ENCODE assay signal across 12 mouse cellular contexts in the genomic region with DNA sequence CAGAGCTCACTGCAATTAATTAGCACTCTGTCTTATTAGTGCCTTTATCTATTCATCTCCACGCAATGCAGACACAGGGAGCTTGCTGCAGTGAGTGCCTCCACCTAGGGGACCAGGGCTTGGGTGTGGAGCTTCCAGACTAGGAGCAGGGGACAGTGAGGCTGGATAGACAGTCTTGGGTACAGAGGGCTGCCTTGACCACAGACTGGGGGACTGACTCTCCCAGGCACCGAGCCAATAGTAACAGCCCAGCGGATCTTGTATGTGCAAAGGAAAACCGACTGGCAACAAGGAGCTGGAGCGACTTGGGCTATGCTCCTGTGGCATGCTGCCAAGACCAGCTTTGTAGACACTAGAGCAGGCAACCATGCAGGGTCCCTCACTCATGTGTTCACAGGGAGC.
A peak's percentile ranks its signal among the peaks of the same experiment; 100 is the strongest.
DNase-seq lines count a peak whose midpoint lies in the region; ATAC-seq and TF ChIP-seq lines count a peak whose summit lies in the region.
"Had no signal": no experiment of that assay in that cellular context is flagged by ENCODE, and none has a peak within 500 bp of the region (broad histone marks: within the 10 kb centered on the region; RNA-seq: fewer than 3 reads in every experiment).

No protein-coding gene starts in this region.

- H3K27ac ChIP-seq in cerebellum, adult 2 months (ENCODE audit: insufficient read depth, low read length): no peak overlapping the region
- H3K27ac ChIP-seq in lung, embryonic 14.5 days (ENCODE audit: low read depth): no peak overlapping the region
- H3K27ac ChIP-seq in heart, adult 2 months: no peak overlapping the region
- H3K27ac ChIP-seq: liver, embryonic 13.5 days had no signal

- no peaks in the 10 kb centered on the region for H3K79me2 ChIP-seq in heart, adult 2 months (replicated peaks; ENCODE audit: control insufficient read depth, insufficient read depth, low read length)

- DNase-seq in cerebellum, adult 2 months: peak; percentile 52 to 54
- no peak for DNase-seq in cerebellum, adult 11 months
- DNase-seq in lung, embryonic 14.5 days: peak; percentile 91
- no peak for DNase-seq in lung, adult 2 months
- peak; percentile 39 for DNase-seq in brain, adult 2 months (ENCODE audit: low read depth, low spot score)
- DNase-seq in lung, postnatal 10 days: peak; percentile 69
- no peak for DNase-seq in embryo, embryonic 10 days (ENCODE audit: low spot score)
- DNase-seq in heart, adult 2 months: no peak
- DNase-seq: heart, adult 18-20 months; layer of hippocampus, adult 9-11 months; liver, embryonic 13.5 days had no signal

- no peak for TF ChIP-seq POLR2A in cerebellum, adult 2 months (IDR thresholded peaks at IDR 0.05; ENCODE audit: borderline replicate concordance, insufficient read depth, low read length)
- TF ChIP-seq POLR2A in lung, adult 2 months (IDR thresholded peaks at IDR 0.05; ENCODE audit: borderline replicate concordance, extremely low read depth, low read depth, low read length): no peak
- no peak for TF ChIP-seq POLR2A in heart, adult 2 months (IDR thresholded peaks at IDR 0.05; ENCODE audit: insufficient read depth, low read depth, low read length)

- no peaks in the 10 kb centered on the region for H3K9me3 ChIP-seq in lung, embryonic 14.5 days (ENCODE audit: low read depth, low read length)
- H3K9me3 ChIP-seq: liver, embryonic 13.5 days had no signal

- no peak for TF ChIP-seq EP300 in heart, adult 2 months (IDR thresholded peaks at IDR 0.05; ENCODE audit: insufficient read depth, low read depth, low read length)

- TF ChIP-seq CTCF in cerebellum, adult 2 months (IDR thresholded peaks at IDR 0.05; ENCODE audit: borderline replicate concordance, insufficient read depth, low read depth, low read length): no peak
- TF ChIP-seq CTCF in lung, embryonic 14.5 days (IDR thresholded peaks at IDR 0.05; ENCODE audit: low read depth): no peak
- no peak for TF ChIP-seq CTCF in lung, adult 2 months (IDR thresholded peaks at IDR 0.05; ENCODE audit: insufficient read depth, low read length)
- TF ChIP-seq CTCF in heart, adult 2 months (IDR thresholded peaks at IDR 0.05): no peak

- peaks cover 17% of the 10 kb centered on the region for H3K4me1 ChIP-seq in cerebellum, adult 2 months (ENCODE audit: control insufficient read depth, insufficient read depth, low read length)
- H3K4me1 ChIP-seq in lung, embryonic 14.5 days (ENCODE audit: insufficient read depth): peaks cover 11% of the 10 kb centered on the region; the same call in 1 of the 2 replicates
- H3K4me1 ChIP-seq in lung, adult 2 months (ENCODE audit: control insufficient read depth, insufficient read depth, low read length): no peaks in the 10 kb centered on the region
- no peaks in the 10 kb centered on the region for H3K4me1 ChIP-seq in heart, adult 2 months (ENCODE audit: control insufficient read depth, insufficient read depth, low read length)
- H3K4me1 ChIP-seq: liver, embryonic 13.5 days had no signal

- intact Hi-C loops in heart, adult 2 months (cut with DNase I): no loop called here

- no peak overlapping the region for H3K4me2 ChIP-seq in lung, embryonic 14.5 days
- H3K4me2 ChIP-seq: liver, embryonic 13.5 days had no signal

- no peak overlapping the region for H3K9ac ChIP-seq in lung, embryonic 14.5 days
- H3K9ac ChIP-seq in heart, adult 2 months (ENCODE audit: low read depth, low read length): no peak overlapping the region
- H3K9ac ChIP-seq: liver, embryonic 13.5 days had no signal

- ATAC-seq in lung, embryonic 14.5 days (ENCODE audit: insufficient read depth): peak; percentile 92

- 23% methylated on average over 5 of the region's 5 CpGs for WGBS in cerebellum, adult 2 months
- 25% methylated on average over 5 of the region's 5 CpGs for WGBS in lung, embryonic 14.5 days
- 27% methylated on average over 5 of the region's 5 CpGs for WGBS in lung, adult 2 months
- WGBS in heart, adult 2 months: 25% methylated on average over 5 of the region's 5 CpGs

- H3K4me3 ChIP-seq in cerebellum, adult 2 months (replicated peaks; ENCODE audit: insufficient read depth, low read depth, low read length): no peak overlapping the region
- H3K4me3 ChIP-seq in lung, embryonic 14.5 days (ENCODE audit: low read depth, low read length): no peak overlapping the region
- H3K4me3 ChIP-seq in lung, adult 2 months (replicated peaks; ENCODE audit: extremely low read depth, low read depth, low read length): no peak overlapping the region
- H3K4me3 ChIP-seq in heart, adult 2 months: no peak overlapping the region
- H3K4me3 ChIP-seq: erythroblast, embryonic 14.5 days; liver, embryonic 13.5 days had no signal

- H3K27me3 ChIP-seq in cerebellum, adult 2 months (ENCODE audit: control insufficient read depth, insufficient read depth, low read length): no peaks in the 10 kb centered on the region
- no peaks in the 10 kb centered on the region for H3K27me3 ChIP-seq in lung, embryonic 14.5 days (ENCODE audit: insufficient read depth, low read length)
- peaks cover 2% of the 10 kb centered on the region; the same call in 1 of the 2 replicates for H3K27me3 ChIP-seq in heart, adult 2 months (ENCODE audit: control insufficient read depth, insufficient read depth, low read length)

- H3K36me3 ChIP-seq in lung, embryonic 14.5 days (ENCODE audit: insufficient read depth): no peaks in the 10 kb centered on the region
- no peaks in the 10 kb centered on the region for H3K36me3 ChIP-seq in heart, adult 2 months (ENCODE audit: control insufficient read depth, insufficient read depth, low read length)
- H3K36me3 ChIP-seq: liver, embryonic 13.5 days had no signal

Comparison
In these comparisons a context has a peak if more than half of its experiments do, and no peak if none do; other contexts are left out.
1. DNase-seq: peak in cerebellum, adult 2 months (2 of 2), lung, embryonic 14.5 days (single experiment), brain, adult 2 months (single experiment) and lung, postnatal 10 days (single experiment); none in cerebellum, adult 11 months (single experiment), lung, adult 2 months (single experiment), embryo, embryonic 10 days (single experiment) and heart, adult 2 months (0 of 2).